ENCODE assay signal across 11 mouse cellular contexts in the genomic region with DNA sequence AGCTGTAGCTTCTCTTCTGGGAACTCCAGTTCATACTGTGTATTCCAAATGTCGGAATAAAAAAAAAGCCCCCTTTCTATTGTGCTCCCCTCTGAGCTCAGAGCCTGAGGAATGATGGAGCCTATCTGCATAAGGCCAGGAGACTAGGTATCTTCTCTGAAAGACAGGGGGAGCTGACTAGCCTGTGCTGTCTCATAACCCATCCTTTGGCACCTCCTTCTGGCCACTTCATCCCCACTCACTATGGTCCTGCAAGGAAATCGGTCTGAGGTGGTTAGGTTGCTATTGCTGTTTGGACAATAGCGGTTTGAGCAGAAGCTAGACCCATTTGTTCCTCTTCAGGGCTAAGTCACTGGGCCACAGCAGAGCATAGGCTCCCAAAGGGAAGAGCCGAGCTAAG. TPM values are rescaled to one million over a fixed set of nuclear protein-coding genes. Genes with fewer than 3 reads are reported as not detected.
DNase-seq lines count a peak whose midpoint lies in the region; ATAC-seq and TF ChIP-seq lines count a peak whose summit lies in the region.
"Had no signal": no experiment of that assay in that cellular context is flagged by ENCODE, and none has a peak within 500 bp of the region (broad histone marks: within the 10 kb centered on the region; RNA-seq: fewer than 3 reads in every experiment).

No protein-coding gene starts in this region.

- DNase-seq in gastrocnemius, adult 2 months: no peak
- no peak for DNase-seq in gastrocnemius, postnatal 4 days (ENCODE audit: low spot score in 2 of 2)
- no peak for DNase-seq in midbrain, embryonic 11.5 days (ENCODE audit: low spot score, missing footprints)
- DNase-seq in splenic B cell, adult 2 months (ENCODE audit: low read depth, low spot score): peak; percentile 63
- DNase-seq in T-cell, adult 2 months (ENCODE audit: low spot score): no peak
- no peak for DNase-seq in urinary bladder, adult 2 months (ENCODE audit: low spot score)
- DNase-seq: right cerebral cortex, postnatal 25 days had no signal

- no peaks in the 10 kb centered on the region for H3K9me3 ChIP-seq in midbrain, embryonic 16.5 days (replicated peaks; ENCODE audit: control insufficient read depth, low read length, poor library complexity, severe bottlenecking)
- H3K9me3 ChIP-seq in midbrain, embryonic 11.5 days (ENCODE audit: control insufficient read depth, low read length): no peaks in the 10 kb centered on the region
- H3K9me3 ChIP-seq: embryonic facial prominence, embryonic 12.5 days had no signal

- H3K9ac ChIP-seq in midbrain, embryonic 16.5 days (ENCODE audit: low read depth, low read length): no peak overlapping the region
- no peak overlapping the region for H3K9ac ChIP-seq in midbrain, embryonic 11.5 days (ENCODE audit: low read length)
- H3K9ac ChIP-seq: embryonic facial prominence, embryonic 12.5 days had no signal

- H3K4me3 ChIP-seq in gastrocnemius, adult 2 months: no peak overlapping the region
- no peak overlapping the region for H3K4me3 ChIP-seq in midbrain, embryonic 16.5 days (ENCODE audit: low read depth, low read length)
- no peak overlapping the region for H3K4me3 ChIP-seq in midbrain, embryonic 11.5 days (ENCODE audit: low read depth, low read length)
- H3K4me3 ChIP-seq in embryonic fibroblast, embryonic 13.5 days (ENCODE audit: insufficient read depth, low read length): no peak overlapping the region
- H3K4me3 ChIP-seq: embryonic facial prominence, embryonic 12.5 days had no signal

- TF ChIP-seq POLR2A in embryonic fibroblast, embryonic 13.5 days (IDR thresholded peaks at IDR 0.05; ENCODE audit: low read depth, low read length): no peak

- 0 out of 2 replicates have a peak, but pooled peaks have one; percentile 69 for ATAC-seq in midbrain, embryonic 16.5 days
- no peak for ATAC-seq in midbrain, embryonic 11.5 days (ENCODE audit: low FRiP score)

- no peaks in the 10 kb centered on the region for H3K27me3 ChIP-seq in midbrain, embryonic 16.5 days (ENCODE audit: control insufficient read depth, insufficient read depth, low read depth, low read length)
- no peaks in the 10 kb centered on the region for H3K27me3 ChIP-seq in midbrain, embryonic 11.5 days (ENCODE audit: control insufficient read depth, insufficient read depth, low read length)
- no peaks in the 10 kb centered on the region for H3K27me3 ChIP-seq in splenic B cell, adult 2 months (ENCODE audit: control insufficient read depth, insufficient read depth, low read length, poor library complexity, severe bottlenecking)
- H3K27me3 ChIP-seq: embryonic facial prominence, embryonic 12.5 days had no signal

- H3K36me3 ChIP-seq in midbrain, embryonic 16.5 days (ENCODE audit: control insufficient read depth, insufficient read depth, low read length): no peaks in the 10 kb centered on the region
- no peaks in the 10 kb centered on the region for H3K36me3 ChIP-seq in midbrain, embryonic 11.5 days (ENCODE audit: control insufficient read depth, insufficient read depth, low read length)
- no peaks in the 10 kb centered on the region for H3K36me3 ChIP-seq in splenic B cell, adult 2 months (ENCODE audit: control insufficient read depth, insufficient read depth, low read length, poor library complexity, severe bottlenecking)
- H3K36me3 ChIP-seq: embryonic facial prominence, embryonic 12.5 days had no signal

- H3K4me2 ChIP-seq in midbrain, embryonic 16.5 days (ENCODE audit: low read length): no peak overlapping the region
- H3K4me2 ChIP-seq in midbrain, embryonic 11.5 days: no peak overlapping the region
- H3K4me2 ChIP-seq: embryonic facial prominence, embryonic 12.5 days had no signal

- WGBS in midbrain, embryonic 16.5 days: 66% methylated on average over 4 of the region's 4 CpGs
- WGBS in midbrain, embryonic 11.5 days: 64% methylated on average over 4 of the region's 4 CpGs

- intact Hi-C loops in gastrocnemius, adult 2 months (cut with DNase I): no loop called here

- peak; percentile 61 for TF ChIP-seq CTCF in gastrocnemius, adult 2 months (IDR thresholded peaks at IDR 0.05)
- TF ChIP-seq CTCF in embryonic fibroblast, embryonic 13.5 days (IDR thresholded peaks at IDR 0.05; ENCODE audit: borderline replicate concordance, insufficient read depth, low read length): peak; percentile 83

- no peak overlapping the region for H3K27ac ChIP-seq in gastrocnemius, adult 2 months
- no peak overlapping the region for H3K27ac ChIP-seq in midbrain, embryonic 16.5 days (ENCODE audit: low read length)
- no peak overlapping the region for H3K27ac ChIP-seq in midbrain, embryonic 11.5 days (ENCODE audit: low read depth, low read length)
- no peak overlapping the region for H3K27ac ChIP-seq in embryonic fibroblast, embryonic 13.5 days (ENCODE audit: insufficient read depth, low read length)
- H3K27ac ChIP-seq: embryonic facial prominence, embryonic 12.5 days had no signal

- H3K4me1 ChIP-seq in midbrain, embryonic 16.5 days (ENCODE audit: control insufficient read depth, insufficient read depth, low read length): peaks cover 15% of the 10 kb centered on the region
- H3K4me1 ChIP-seq in midbrain, embryonic 11.5 days (ENCODE audit: control insufficient read depth, insufficient read depth, low read length): peaks cover 12% of the 10 kb centered on the region; the same call in 1 of the 2 replicates
- 0 out of 2 replicates have a peak, but pooled peaks cover 1% of the 10 kb centered on the region for H3K4me1 ChIP-seq in embryonic fibroblast, embryonic 13.5 days (ENCODE audit: control insufficient read depth, insufficient read depth, low read length)

RNA-seq across cellular contexts. Expression of a gene that starts 15.1 kb away (rescaled TPM):
- total RNA-seq in gastrocnemius, adult 2 months (2021): 100 to 1,000 TPM in 1 of 2 experiments, 10 to 100 TPM in 1; 52.2 to 123 TPM
- total RNA-seq in gastrocnemius, postnatal 4 days (2021): 100 to 1,000 TPM; 140 to 154 TPM
- polyA plus RNA-seq in midbrain, embryonic 16.5 days (2015; fragmentation: Nextera tagmentation; extraction: Ambion mirVana): 19.3 and 19.4 TPM in 2 replicates
- polyA plus RNA-seq in midbrain, embryonic 11.5 days (2014; fragmentation: Nextera tagmentation; extraction: Ambion mirVana): 24.5 and 25.1 TPM in 2 replicates
- 3,458 and 7,173 TPM in 2 replicates for polyA plus RNA-seq in embryonic fibroblast, embryonic 13.5 days (2011; ENCODE audit: insufficient read length, low read depth, missing spikeins)
- 3,944 and 6,594 TPM in 2 replicates for polyA plus RNA-seq in urinary bladder, adult 2 months (2012; rRNA removed)

RNA-seq across cellular contexts. Expression of a gene that starts 19.5 kb away (rescaled TPM):
- total RNA-seq in gastrocnemius, adult 2 months (2021): 1 to 10 TPM in 1 of 2 experiments, not detected in 1; 2.7 TPM
- not detected for total RNA-seq in gastrocnemius, postnatal 4 days (2021)
- polyA plus RNA-seq in midbrain, embryonic 16.5 days (2015; fragmentation: Nextera tagmentation; extraction: Ambion mirVana): not detected in 2 replicates
- not detected in 2 replicates for polyA plus RNA-seq in midbrain, embryonic 11.5 days (2014; fragmentation: Nextera tagmentation; extraction: Ambion mirVana)
- polyA plus RNA-seq in embryonic fibroblast, embryonic 13.5 days (2011; ENCODE audit: insufficient read length, low read depth, missing spikeins): not detected in 2 replicates
- polyA plus RNA-seq in urinary bladder, adult 2 months (2012; rRNA removed): 9.8 and 10.2 TPM in 2 replicates

RNA-seq across cellular contexts. Expression of a gene that starts 24.2 kb away (rescaled TPM):
- total RNA-seq in gastrocnemius, adult 2 months (2021): 10 to 100 TPM in 1 of 2 experiments, 1 to 10 TPM in 1; 9.5 to 17.4 TPM
- 10 to 100 TPM; 15.7 to 17.2 TPM for total RNA-seq in gastrocnemius, postnatal 4 days (2021)
- polyA plus RNA-seq in midbrain, embryonic 16.5 days (2015; fragmentation: Nextera tagmentation; extraction: Ambion mirVana): 0.53 TPM in 1 of 2 replicates, not detected in the other
- 0.34 and 0.50 TPM in 2 replicates for polyA plus RNA-seq in midbrain, embryonic 11.5 days (2014; fragmentation: Nextera tagmentation; extraction: Ambion mirVana)
- 454 and 1,115 TPM in 2 replicates for polyA plus RNA-seq in embryonic fibroblast, embryonic 13.5 days (2011; ENCODE audit: insufficient read length, low read depth, missing spikeins)
- 263 and 329 TPM in 2 replicates for polyA plus RNA-seq in urinary bladder, adult 2 months (2012; rRNA removed)

RNA-seq across cellular contexts. Expression of a gene that starts 26.0 kb away (rescaled TPM):
- under 1 TPM in 1 of 2 experiments, not detected in 1; 0.17 TPM for total RNA-seq in gastrocnemius, adult 2 months (2021)
- under 1 TPM in 1 of 2 experiments, not detected in 1; 0.29 TPM for total RNA-seq in gastrocnemius, postnatal 4 days (2021)
- polyA plus RNA-seq in midbrain, embryonic 16.5 days (2015; fragmentation: Nextera tagmentation; extraction: Ambion mirVana): 0.21 TPM in 1 of 2 replicates, not detected in the other
- polyA plus RNA-seq in midbrain, embryonic 11.5 days (2014; fragmentation: Nextera tagmentation; extraction: Ambion mirVana): not detected in 2 replicates
- polyA plus RNA-seq in embryonic fibroblast, embryonic 13.5 days (2011; ENCODE audit: insufficient read length, low read depth, missing spikeins): 1.9 and 2.2 TPM in 2 replicates
- polyA plus RNA-seq in urinary bladder, adult 2 months (2012; rRNA removed): 4.6 and 6.6 TPM in 2 replicates
- polyA plus RNA-seq: intestine, embryonic 14.5 days had no signal

RNA-seq across cellular contexts. Expression of a gene that starts 26.1 kb away (rescaled TPM):
- not detected for total RNA-seq in gastrocnemius, adult 2 months (2021)
- total RNA-seq in gastrocnemius, postnatal 4 days (2021): not detected
- 0.65 TPM in 1 of 2 replicates, not detected in the other for polyA plus RNA-seq in midbrain, embryonic 16.5 days (2015; fragmentation: Nextera tagmentation; extraction: Ambion mirVana)
- polyA plus RNA-seq in midbrain, embryonic 11.5 days (2014; fragmentation: Nextera tagmentation; extraction: Ambion mirVana): not detected in 2 replicates
- polyA plus RNA-seq in embryonic fibroblast, embryonic 13.5 days (2011; ENCODE audit: insufficient read length, low read depth, missing spikeins): 3.5 TPM in 1 of 2 replicates, not detected in the other
- polyA plus RNA-seq in urinary bladder, adult 2 months (2012; rRNA removed): 0.41 and 0.81 TPM in 2 replicates
- polyA plus RNA-seq: embryonic facial prominence, embryonic 12.5 days; intestine, embryonic 14.5 days had no signal

Comparison
In these comparisons a context has a peak if more than half of its experiments do, and no peak if none do; other contexts are left out.
1. RNA of a gene that starts 15.1 kb away (polyA plus RNA-seq): 3,944 to 6,594 TPM in urinary bladder, adult 2 months and 3,458 to 7,173 TPM in embryonic fibroblast, embryonic 13.5 days; 24.5 to 25.1 TPM in midbrain, embryonic 11.5 days and 19.3 to 19.4 TPM in midbrain, embryonic 16.5 days; every median in the first group is over 100 times any median in the second.
2. RNA of a gene that starts 24.2 kb away (polyA plus RNA-seq): 454 to 1,115 TPM in embryonic fibroblast, embryonic 13.5 days and 263 to 329 TPM in urinary bladder, adult 2 months; 0.34 to 0.50 TPM in midbrain, embryonic 11.5 days and 0.53 TPM in midbrain, embryonic 16.5 days; every median in the first group is over 100 times any median in the second.